Mouse (Mus musculus) midbrain, embryonic 15.5 days (tissue): ENCODE data around the gene Tmem53. TPM values are rescaled to one million over a fixed set of nuclear protein-coding genes. Genes with fewer than 3 reads are reported as not detected.

Source experiments
- ATAC-seq: fragments of 200-750 bp; cut with Nextera tagmentation; replicated peaks from 2 replicates; pipeline ENCODE4 v1.8.0; 2017; ENCODE audit warnings: moderate TSS enrichment
- H3K27ac ChIP-seq: fragments of 300-500 bp; sonication (generic); 2 replicates; pipeline ENCODE4 v1.5.1; 2015; ENCODE audit warnings: mild to moderate bottlenecking, inconsistent platforms
- H3K27me3 ChIP-seq: fragments of 300-500 bp; sonication (generic); replicated peaks from 2 replicates; pipeline ENCODE4 v1.6.1; 2015; ENCODE audit warnings: inconsistent platforms
- H3K36me3 ChIP-seq: fragments of 300-500 bp; sonication (generic); replicated peaks from 2 replicates; pipeline ENCODE4 v1.6.1; 2015; ENCODE audit warnings: inconsistent platforms
- H3K4me1 ChIP-seq: fragments of 300-500 bp; sonication (generic); 2 replicates; pipeline ENCODE4 v1.6.1; 2015; ENCODE audit warnings: inconsistent platforms
- H3K4me2 ChIP-seq: fragments of 300-500 bp; sonication (generic); 2 replicates; pipeline ENCODE4 v1.6.1; 2015; ENCODE audit warnings: inconsistent platforms, mild to moderate bottlenecking, moderate library complexity
- H3K4me3 ChIP-seq: fragments of 300-500 bp; sonication (generic); 2 replicates; pipeline ENCODE4 v1.5.1; 2015; ENCODE audit warnings: mild to moderate bottlenecking, inconsistent platforms
- H3K9ac ChIP-seq: fragments of 300-500 bp; sonication (generic); 2 replicates; pipeline ENCODE4 v1.6.1; 2015; ENCODE audit warnings: mild to moderate bottlenecking, inconsistent platforms
- H3K9me3 ChIP-seq: fragments of 300-500 bp; sonication (generic); 2 replicates; pipeline ENCODE4 v1.6.1; 2016; ENCODE audit warnings: inconsistent platforms
- WGBS: fragments of 180-500 bp; shearing (Covaris S2); methylation state at CpG from one replicate; pipeline ENCODE4 v1.1.7; 2015; ENCODE audit warnings: mixed read lengths; 5-methylcytosine and 5-hydroxymethylcytosine counted together
- polyA plus RNA-seq: library from polyadenylated mRNA; unstranded; fragments of >200 nt; fragmentation: Nextera tagmentation; extraction: Ambion mirVana; gene quantifications from 2 replicates; pipeline ENCODE4 v1.2.1, GENCODE M21; 2015

Gene Tmem53
- polyA plus RNA-seq: 9.6 and 11.1 TPM in 2 replicates

- Histone ChIP-seq H3K9ac (peak within 1 kb of the TSS; percentile 47), H3K9me3 (no peaks in the 10 kb centered on the region), H3K36me3 (no peaks in the 10 kb centered on the region), H3K27ac (peak within 1 kb of the TSS; percentile 67), H3K27me3 (no peaks in the 10 kb centered on the region), H3K4me1 (peaks cover 12% of the 10 kb centered on the region), H3K4me2 (peak within 1 kb of the TSS; percentile 63), H3K4me3 (peak within 1 kb of the TSS; percentile 53)
- ATAC-seq: peak; percentile 95
- 0% methylated on average over 39 of the region's 43 CpGs for WGBS
These were observed at the start of gene Tmem53, which contains the start of gene Armh1 for GRCm38 (mm10) chr4:117251801-117252316. Gene Tmem53 (plus strand): TSS chr4:117251951. Gene Armh1 (minus strand): TSS chr4:117252125.

DNA sequence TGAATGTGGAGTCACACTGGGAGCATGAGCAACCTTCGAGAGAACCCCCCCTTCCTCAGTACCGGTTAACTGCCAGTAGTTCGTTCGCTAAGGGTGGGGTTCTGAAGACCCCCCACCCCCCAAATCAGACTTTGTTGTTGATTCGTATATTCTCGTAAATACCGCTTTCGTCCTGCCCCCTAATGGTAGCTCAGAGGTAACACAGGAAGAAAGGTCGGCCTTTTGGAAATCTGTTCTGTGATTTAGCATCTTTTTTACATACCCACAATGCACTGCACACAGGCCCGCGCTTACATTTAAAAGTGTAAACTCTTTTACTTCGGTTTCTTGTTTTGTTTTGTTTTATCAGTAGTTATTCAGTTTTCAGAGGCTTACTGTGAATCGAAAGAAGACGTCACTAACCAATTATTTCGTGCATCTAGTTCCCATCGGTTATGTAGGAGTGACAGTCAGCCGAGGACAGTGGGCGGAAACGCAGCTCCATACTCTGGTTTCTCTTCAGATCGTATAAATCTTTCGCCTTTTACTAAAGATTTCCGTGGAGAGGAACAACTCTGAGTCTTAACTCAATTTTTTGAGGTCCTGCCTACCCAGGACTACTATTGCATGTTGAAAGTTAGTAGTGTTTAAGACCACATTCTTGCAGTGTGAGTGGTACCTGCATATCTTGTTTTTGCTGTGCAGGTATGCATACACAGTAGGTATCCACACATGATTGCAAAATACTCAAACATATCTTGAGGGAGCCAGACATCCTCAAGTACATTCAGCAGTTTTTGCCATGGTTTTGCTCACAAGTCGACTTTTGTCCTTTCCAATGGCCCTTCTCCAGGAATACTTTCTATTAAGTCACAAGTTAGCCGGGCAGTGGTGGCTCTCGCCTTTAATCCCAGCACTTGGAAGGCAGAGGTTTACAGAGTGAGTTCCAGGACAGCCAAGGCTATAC, 49.4 kb upstream of the Tmem53 start:
- H3K36me3 ChIP-seq: no peaks in the 10 kb centered on the region
- no peaks in the 10 kb centered on the region for H3K9me3 ChIP-seq
- H3K4me2 ChIP-seq: peak overlapping the region; percentile 57
- H3K4me3 ChIP-seq: peak overlapping the region; percentile 34
- WGBS: under 1% methylated on average over 25 of the region's 25 CpGs
- H3K27me3 ChIP-seq: no peaks in the 10 kb centered on the region
- peak overlapping the region; percentile 65 for H3K27ac ChIP-seq
- H3K4me1 ChIP-seq: peaks cover 9% of the 10 kb centered on the region; the same call in 1 of the 2 replicates
- no peak; the same call in 1 of the 2 replicates for ATAC-seq
- H3K9ac ChIP-seq: peak overlapping the region; percentile 31; the same call in 1 of the 2 replicates

DNA sequence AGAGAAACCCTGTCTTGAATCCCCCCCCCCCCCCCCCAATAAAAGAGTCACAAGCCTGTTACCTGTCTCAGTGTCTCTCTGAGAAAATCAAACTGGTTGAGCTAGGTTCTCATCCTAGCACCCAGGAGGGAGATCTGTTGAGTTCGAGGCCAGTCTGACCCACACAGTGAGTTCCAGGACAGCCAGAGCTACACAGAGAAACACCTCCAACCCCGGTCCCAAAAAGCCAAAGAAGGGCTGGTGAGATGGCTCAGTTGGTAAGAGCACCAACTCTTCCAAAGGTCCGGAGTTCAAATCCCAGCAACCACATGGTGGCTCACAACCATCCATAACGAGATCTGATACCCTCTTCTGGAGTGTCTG, 48.8 kb upstream of the Tmem53 start:
- Histone ChIP-seq H3K4me2 (0 out of 2 replicates have a peak overlapping the region, but pooled peaks have one; percentile 57), H3K36me3 (no peaks in the 10 kb centered on the region), H3K27ac (no peak overlapping the region), H3K4me1 (peaks cover 9% of the 10 kb centered on the region; the same call in 1 of the 2 replicates), H3K9ac (peak overlapping the region; percentile 31; the same call in 1 of the 2 replicates), H3K27me3 (no peaks in the 10 kb centered on the region), H3K9me3 (no peaks in the 10 kb centered on the region), H3K4me3 (no peak overlapping the region)
- 64% methylated on average over 4 of the region's 4 CpGs for WGBS
- no peak for ATAC-seq

DNA sequence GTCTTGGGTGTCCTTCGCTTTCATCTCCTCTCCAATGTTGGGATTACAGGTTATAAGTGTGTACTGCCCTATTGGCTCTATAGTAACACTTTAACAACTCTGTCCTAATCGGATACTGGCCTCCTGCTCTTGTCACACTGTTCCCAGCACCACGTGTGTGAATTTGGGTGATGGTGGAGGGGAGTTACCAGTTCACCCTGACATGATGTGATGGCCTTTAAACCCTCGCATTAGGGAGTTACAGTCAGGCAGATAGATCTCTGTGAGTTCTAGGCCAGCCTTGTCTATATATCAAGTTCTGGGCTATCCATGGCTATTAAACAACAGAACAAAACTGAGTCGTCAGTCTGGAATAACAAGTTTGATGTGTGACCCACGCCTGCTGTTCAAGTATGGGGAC, 42.2 kb upstream of the Tmem53 start:
- no peak overlapping the region for H3K4me2 ChIP-seq
- no peak overlapping the region for H3K9ac ChIP-seq
- no peaks in the 10 kb centered on the region for H3K36me3 ChIP-seq
- H3K9me3 ChIP-seq: no peaks in the 10 kb centered on the region
- no peak for ATAC-seq
- no peaks in the 10 kb centered on the region for H3K4me1 ChIP-seq
- no peak overlapping the region for H3K4me3 ChIP-seq
- 81% methylated on average over 6 of the region's 6 CpGs for WGBS
- no peaks in the 10 kb centered on the region for H3K27me3 ChIP-seq
- H3K27ac ChIP-seq: no peak overlapping the region

GRCm38 (mm10) chr4:117210147-117211074, 41.3 kb upstream of the Tmem53 start:
- no peak for ATAC-seq
- Histone ChIP-seq H3K27ac (no peak overlapping the region), H3K36me3 (no peaks in the 10 kb centered on the region), H3K9ac (no peak overlapping the region), H3K4me1 (no peaks in the 10 kb centered on the region), H3K9me3 (no peaks in the 10 kb centered on the region), H3K27me3 (no peaks in the 10 kb centered on the region), H3K4me2 (peak overlapping the region; percentile 4; the same call in 1 of the 2 replicates), H3K4me3 (no peak overlapping the region)
- WGBS: 3% methylated on average over 20 of the region's 20 CpGs

- no peak for ATAC-seq
- no peaks in the 10 kb centered on the region for H3K27me3 ChIP-seq
- H3K4me2 ChIP-seq: no peak overlapping the region
- 79% methylated on average over 6 of the region's 6 CpGs for WGBS
- no peak overlapping the region for H3K4me3 ChIP-seq
- no peak overlapping the region for H3K9ac ChIP-seq
- no peaks in the 10 kb centered on the region for H3K4me1 ChIP-seq
- H3K9me3 ChIP-seq: no peaks in the 10 kb centered on the region
- no peaks in the 10 kb centered on the region for H3K36me3 ChIP-seq
- no peak overlapping the region for H3K27ac ChIP-seq
These were observed 37.5 kb upstream of the Tmem53 start for GRCm38 (mm10) chr4:117214250-117214649.

DNA sequence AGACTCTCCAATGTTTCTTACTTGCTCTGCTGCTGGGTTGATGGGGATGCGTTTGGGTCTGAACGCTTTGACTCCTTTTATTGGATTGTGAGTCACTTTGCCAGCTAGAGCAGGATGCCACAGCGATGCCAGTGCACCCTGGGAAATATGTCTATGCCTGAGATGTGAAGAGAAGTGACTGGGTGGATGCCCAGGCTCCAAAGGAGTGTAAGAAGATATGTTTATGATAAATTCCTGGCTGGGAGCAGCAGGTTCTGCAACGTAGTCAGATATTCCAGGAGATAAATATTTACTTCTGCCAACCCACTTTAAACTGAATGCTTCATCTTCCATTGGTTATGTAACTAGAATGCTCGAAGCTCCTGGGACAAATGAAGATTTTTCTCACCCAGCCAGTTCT, 34.7 kb upstream of the Tmem53 start:
- no peak overlapping the region for H3K9ac ChIP-seq
- 71% methylated on average over 5 of the region's 5 CpGs for WGBS
- no peaks in the 10 kb centered on the region for H3K27me3 ChIP-seq
- no peak overlapping the region for H3K27ac ChIP-seq
- H3K4me2 ChIP-seq: no peak overlapping the region
- no peak overlapping the region for H3K4me3 ChIP-seq
- no peak for ATAC-seq
- no peaks in the 10 kb centered on the region for H3K4me1 ChIP-seq
- no peaks in the 10 kb centered on the region for H3K9me3 ChIP-seq
- H3K36me3 ChIP-seq: no peaks in the 10 kb centered on the region

GRCm38 (mm10) chr4:117218517-117219219, 33.1 kb upstream of the Tmem53 start:
- Histone ChIP-seq H3K27ac (no peak overlapping the region), H3K36me3 (no peaks in the 10 kb centered on the region), H3K27me3 (no peaks in the 10 kb centered on the region), H3K9ac (no peak overlapping the region), H3K9me3 (no peaks in the 10 kb centered on the region), H3K4me2 (no peak overlapping the region), H3K4me3 (no peak overlapping the region), H3K4me1 (no peaks in the 10 kb centered on the region)
- WGBS: 38% methylated on average over 10 of the region's 10 CpGs
- ATAC-seq: 0 out of 2 replicates have a peak, but pooled peaks have one; percentile 45

DNA sequence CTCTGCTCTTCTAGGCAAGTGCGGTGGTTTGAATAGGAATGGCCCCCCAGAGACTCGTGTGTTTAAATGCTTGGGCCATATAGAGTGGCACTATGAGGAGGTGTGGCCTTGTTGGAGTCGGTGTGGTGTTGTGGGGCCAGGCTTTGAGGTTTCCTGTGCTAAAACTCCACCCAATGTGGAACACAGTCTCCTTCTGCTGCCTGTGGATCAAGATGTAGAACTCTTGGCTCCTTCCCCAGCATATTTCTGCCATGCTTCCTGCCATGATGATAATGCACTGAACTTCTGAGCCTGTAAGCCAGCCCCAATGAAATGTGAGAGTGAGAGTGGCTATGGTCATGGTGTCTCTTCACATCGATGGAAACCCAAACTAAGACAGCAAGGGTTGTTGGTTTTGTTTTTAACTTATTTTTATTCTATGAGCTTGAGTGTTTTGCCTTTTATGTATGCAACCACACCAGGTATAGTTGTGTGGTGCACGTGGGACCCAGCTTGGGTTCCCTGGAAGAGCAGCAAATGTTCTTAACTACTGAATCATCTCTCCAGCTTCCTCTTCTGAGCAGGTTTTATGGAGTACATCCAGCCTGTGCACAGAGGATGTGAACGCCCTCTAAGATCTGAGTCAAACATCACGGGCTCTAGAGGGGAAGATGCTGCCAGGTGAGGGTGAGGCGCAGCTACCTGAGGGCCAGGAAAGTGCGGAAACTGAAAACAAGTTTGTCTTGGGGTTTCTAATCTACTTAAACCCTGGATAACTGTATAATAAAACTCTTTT, 30.8 kb upstream of the Tmem53 start:
- WGBS: 83% methylated on average over 9 of the region's 9 CpGs
- Histone ChIP-seq H3K27ac (no peak overlapping the region), H3K9me3 (no peaks in the 10 kb centered on the region), H3K4me2 (no peak overlapping the region), H3K4me3 (no peak overlapping the region), H3K36me3 (no peaks in the 10 kb centered on the region), H3K9ac (no peak overlapping the region), H3K4me1 (no peaks in the 10 kb centered on the region), H3K27me3 (no peaks in the 10 kb centered on the region)
- ATAC-seq: no peak

DNA sequence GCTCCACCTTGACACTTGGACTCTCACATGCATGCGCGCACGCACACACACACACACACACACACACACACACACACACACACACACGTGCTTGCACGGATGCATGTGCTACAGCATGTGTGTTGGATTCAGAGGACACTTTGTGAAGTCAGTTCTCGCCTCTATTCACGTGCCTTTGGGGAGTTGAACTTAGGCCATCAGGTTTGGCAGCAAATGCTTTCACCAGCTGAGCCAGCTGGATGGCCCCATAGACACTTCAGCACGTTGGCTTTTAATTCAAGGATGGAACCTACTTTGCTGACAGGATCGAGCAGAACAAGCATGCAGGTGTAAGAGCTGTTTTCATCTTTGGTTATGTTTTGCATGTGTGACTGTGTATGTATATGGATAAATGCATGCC, 29.9 kb upstream of the Tmem53 start:
- WGBS: 87% methylated on average over 9 of the region's 9 CpGs
- H3K4me1 ChIP-seq: no peaks in the 10 kb centered on the region
- ATAC-seq: no peak

GRCm38 (mm10) chr4:117223001-117223400, 28.8 kb upstream of the Tmem53 start:
- no peak for ATAC-seq
- WGBS: 63% methylated on average over 5 of the region's 5 CpGs
- no peak overlapping the region for H3K4me3 ChIP-seq
- H3K4me1 ChIP-seq: no peaks in the 10 kb centered on the region
- H3K36me3 ChIP-seq: no peaks in the 10 kb centered on the region
- H3K9me3 ChIP-seq: no peaks in the 10 kb centered on the region
- H3K4me2 ChIP-seq: no peak overlapping the region
- no peaks in the 10 kb centered on the region for H3K27me3 ChIP-seq
- no peak overlapping the region for H3K27ac ChIP-seq
- no peak overlapping the region for H3K9ac ChIP-seq

More for the DNA sequence above, 29.9 kb upstream of the Tmem53 start:
- H3K4me2 ChIP-seq: no peak overlapping the region
- H3K36me3 ChIP-seq: no peaks in the 10 kb centered on the region
- no peak overlapping the region for H3K27ac ChIP-seq
- no peak overlapping the region for H3K4me3 ChIP-seq
- no peak overlapping the region for H3K9ac ChIP-seq
- no peaks in the 10 kb centered on the region for H3K27me3 ChIP-seq
- H3K9me3 ChIP-seq: no peaks in the 10 kb centered on the region
